Mouse (Mus musculus) regulatory T cell (primary cell): ENCODE data around the gene Ppp1ca.

Source experiments
- in situ Hi-C: fragments of 300-600 bp; cut with MboI, MseI; formaldehyde crosslinking; loops from one replicate; pipeline ENCODE4 v1.15.1; 2025; ENCODE audit warnings: high pct_unique_total_duplicates

Gene Ppp1ca

GRCm38 (mm10) chr19:4191528-4192250 is at the start of gene Ppp1ca:
Gene Ppp1ca, plus strand, starts transcription at chr19:4192065.
- in situ Hi-C loops = loop anchor here (5.0 to 10.0 kb wide), 2 partner anchors 74 to 1603 kb away; no protein-coding TSS in a partner anchor

- in situ Hi-C loops = no loop called here
Observed at GRCm38 (mm10) chr19:4142416-4143173, 49.3 kb upstream of the Ppp1ca start.

DNA sequence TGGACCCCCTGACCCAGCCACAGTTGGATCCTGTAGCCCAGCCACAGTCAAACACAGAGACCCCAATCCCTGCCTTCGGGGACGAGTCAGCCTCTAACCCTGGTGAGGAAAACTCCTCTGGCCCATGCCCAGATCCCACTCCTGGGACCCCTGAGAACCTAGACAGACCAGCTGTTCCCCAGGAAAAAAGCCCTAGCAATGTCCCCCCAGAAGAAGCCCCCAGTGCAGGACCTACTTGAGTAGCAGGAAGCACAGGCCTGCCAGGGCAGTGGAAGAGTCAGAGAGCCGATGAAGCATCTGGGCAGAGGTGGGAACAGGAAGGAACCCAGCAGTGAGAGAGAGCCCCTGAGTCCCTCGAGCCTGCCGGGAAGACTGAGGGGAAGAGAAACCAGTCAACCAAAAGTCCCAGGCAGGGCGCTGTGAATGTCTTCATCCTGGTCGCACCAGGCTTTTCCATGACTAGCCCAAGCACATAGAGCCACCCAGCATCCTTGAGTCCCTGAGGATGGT is 48.1 kb upstream of the Ppp1ca start, which contains the start of gene Cabp4:
Gene Cabp4, minus strand, starts transcription at position 275 of the 510 bp plus-strand sequence.
- in situ Hi-C loops = no loop called here

GRCm38 (mm10) chr19:4144550-4145498 is 47.0 kb upstream of the Ppp1ca start:
- in situ Hi-C loops = no loop called here

DNA sequence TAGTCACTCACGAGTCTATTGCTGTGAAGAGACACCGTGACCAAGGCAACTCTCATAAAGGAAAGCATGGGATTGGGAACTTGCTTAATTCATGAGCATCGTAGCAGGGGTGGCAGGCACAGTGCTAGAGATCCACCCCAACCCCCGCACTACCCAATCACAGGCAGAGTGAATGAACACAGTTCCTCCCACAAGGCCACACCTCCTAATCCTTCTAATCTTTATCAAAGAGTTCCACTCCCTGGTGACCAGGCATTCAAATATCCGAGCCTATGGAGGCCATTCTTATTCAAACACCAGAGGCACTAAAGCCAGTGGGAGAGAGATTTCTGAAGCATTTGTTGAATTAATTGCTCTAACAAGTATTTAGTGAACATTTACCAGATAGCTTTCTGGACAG is 45.9 kb upstream of the Ppp1ca start:
- in situ Hi-C loops = no loop called here

GRCm38 (mm10) chr19:4146366-4147021 is 45.4 kb upstream of the Ppp1ca start:
- in situ Hi-C loops = no loop called here

- in situ Hi-C loops = no loop called here
Observed at GRCm38 (mm10) chr19:4147022-4147405, 44.9 kb upstream of the Ppp1ca start.

DNA sequence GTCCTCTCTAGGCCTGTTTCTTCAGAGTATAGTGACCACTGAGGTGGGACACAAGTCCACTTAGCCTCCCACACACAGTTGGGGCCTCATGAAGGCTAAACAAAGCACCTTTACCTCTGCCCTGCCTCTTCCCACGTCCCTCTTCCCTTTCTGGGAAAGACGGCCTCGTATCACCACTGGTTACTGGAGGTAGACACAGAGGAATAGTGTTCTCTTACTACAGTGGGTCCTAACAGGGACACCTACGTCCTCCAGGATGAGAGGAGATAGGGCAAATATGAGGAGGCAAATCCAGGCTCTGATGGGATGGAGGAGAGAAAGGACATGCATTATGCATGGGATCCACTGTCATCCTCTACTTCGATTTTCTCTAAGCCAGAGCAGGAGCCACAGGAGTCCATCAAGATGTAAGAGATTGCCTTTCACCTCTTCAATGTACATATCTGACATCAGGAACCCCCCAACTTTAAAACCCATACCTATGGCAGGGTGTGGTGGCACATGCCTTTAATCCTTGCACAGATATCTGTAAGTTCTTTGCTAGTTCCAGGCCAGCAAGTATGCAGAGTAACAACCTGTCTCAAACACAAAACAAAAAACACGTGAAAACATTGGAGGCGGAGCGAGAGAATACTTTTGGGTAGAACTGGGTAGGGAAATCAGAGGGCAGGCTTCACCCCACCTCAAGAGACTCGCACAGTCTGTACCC is 43.9 kb upstream of the Ppp1ca start:
- in situ Hi-C loops = no loop called here

- in situ Hi-C loops = no loop called here
Observed at GRCm38 (mm10) chr19:4148491-4148806, 43.4 kb upstream of the Ppp1ca start, which contains the start of gene Coro1b. Gene Coro1b, plus strand, starts transcription at chr19:4148619.

GRCm38 (mm10) chr19:4148819-4149218 is 43.0 kb upstream of the Ppp1ca start:
- in situ Hi-C loops = no loop called here

DNA sequence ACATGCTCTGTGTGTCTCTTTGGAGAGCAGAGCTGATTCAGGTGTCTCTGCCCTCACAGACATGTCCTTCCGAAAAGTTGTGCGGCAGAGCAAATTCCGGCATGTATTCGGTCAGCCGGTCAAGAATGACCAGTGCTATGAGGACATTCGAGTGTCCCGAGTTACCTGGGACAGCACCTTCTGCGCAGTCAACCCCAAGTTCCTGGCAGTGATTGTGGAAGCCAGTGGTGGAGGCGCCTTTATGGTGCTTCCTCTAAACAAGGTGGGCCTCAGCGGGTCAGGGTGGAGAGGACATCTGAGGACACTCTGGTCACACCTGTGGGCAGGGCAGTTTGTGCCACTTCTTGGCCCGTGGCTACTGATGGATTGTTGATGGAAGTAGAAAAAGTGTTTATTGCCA is 42.6 kb upstream of the Ppp1ca start:
- in situ Hi-C loops = no loop called here

GRCm38 (mm10) chr19:4149764-4150461 is 42.0 kb upstream of the Ppp1ca start:
- in situ Hi-C loops = loop anchor here (5.0 kb wide), 1 partner anchor 52 kb away; the partner anchor contains the start of gene Rad9a

GRCm38 (mm10) chr19:4150567-4151487 is 41.0 kb upstream of the Ppp1ca start:
- in situ Hi-C loops = loop anchor here (5.0 kb wide), 1 partner anchor 51 kb away; the partner anchor contains the start of gene Rad9a

- in situ Hi-C loops = loop anchor here (5.0 kb wide), 1 partner anchor 51 kb away; the partner anchor contains the start of gene Rad9a
Observed at GRCm38 (mm10) chr19:4151488-4151860, 40.4 kb upstream of the Ppp1ca start.

DNA sequence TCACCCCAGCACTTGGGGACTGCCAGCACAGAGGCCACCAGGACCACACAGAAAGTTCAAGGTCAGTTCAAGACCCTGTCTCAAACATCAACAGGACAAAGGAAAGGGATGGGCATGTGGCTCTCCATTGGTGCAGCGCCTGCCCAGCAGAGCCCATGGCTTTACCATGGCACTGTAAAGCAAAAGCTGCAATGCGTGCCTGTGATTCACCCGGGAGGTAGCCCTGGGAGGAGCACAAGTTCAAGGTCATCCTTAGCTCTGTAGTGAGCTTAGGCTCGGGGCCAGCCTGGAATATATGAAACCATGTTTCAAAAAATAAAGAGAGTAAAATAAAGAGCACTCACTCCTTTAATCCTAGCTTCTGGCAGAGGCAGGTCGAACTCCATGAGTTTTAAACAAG is 40.0 kb upstream of the Ppp1ca start:
- in situ Hi-C loops = loop anchor here (5.0 kb wide), 1 partner anchor 50 kb away; the partner anchor contains the start of gene Rad9a

GRCm38 (mm10) chr19:4152445-4153231 is 39.2 kb upstream of the Ppp1ca start:
- in situ Hi-C loops = loop anchor here (5.0 kb wide), 1 partner anchor 50 kb away; the partner anchor contains the start of gene Rad9a

DNA sequence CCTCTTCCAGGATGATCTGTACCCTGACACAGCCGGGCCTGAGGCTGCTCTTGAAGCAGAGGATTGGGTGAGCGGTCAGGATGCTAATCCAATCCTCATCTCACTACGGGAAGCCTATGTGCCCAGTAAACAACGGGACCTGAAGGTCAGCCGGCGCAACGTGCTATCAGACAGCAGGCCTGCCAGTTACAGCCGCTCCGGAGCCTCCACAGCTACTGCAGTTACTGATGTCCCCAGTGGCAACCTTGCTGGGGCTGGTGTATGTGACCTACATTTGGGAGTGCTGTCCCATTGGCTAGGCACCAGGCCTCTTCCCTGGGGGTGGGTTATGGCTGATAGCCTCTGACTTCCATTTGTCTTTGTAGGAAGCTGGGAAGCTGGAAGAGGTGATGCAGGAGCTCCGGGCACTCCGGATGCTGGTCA is 38.6 kb upstream of the Ppp1ca start, which contains the start of gene Ptprcap:
Gene Ptprcap, plus strand, starts transcription at position 373 of the 423 bp plus-strand sequence.
- in situ Hi-C loops = loop anchor here (5.0 kb wide), 1 partner anchor 49 kb away; the partner anchor contains the start of gene Rad9a
